Mouse (Mus musculus): ENCODE measurements around the gene B4galt5.
"Not testable (repeated sequence)": the region's sequence is repeated elsewhere in the genome, so short reads cannot be mapped to it uniquely, and the experiment has no call there.

The B4galt5 gene

DNA sequence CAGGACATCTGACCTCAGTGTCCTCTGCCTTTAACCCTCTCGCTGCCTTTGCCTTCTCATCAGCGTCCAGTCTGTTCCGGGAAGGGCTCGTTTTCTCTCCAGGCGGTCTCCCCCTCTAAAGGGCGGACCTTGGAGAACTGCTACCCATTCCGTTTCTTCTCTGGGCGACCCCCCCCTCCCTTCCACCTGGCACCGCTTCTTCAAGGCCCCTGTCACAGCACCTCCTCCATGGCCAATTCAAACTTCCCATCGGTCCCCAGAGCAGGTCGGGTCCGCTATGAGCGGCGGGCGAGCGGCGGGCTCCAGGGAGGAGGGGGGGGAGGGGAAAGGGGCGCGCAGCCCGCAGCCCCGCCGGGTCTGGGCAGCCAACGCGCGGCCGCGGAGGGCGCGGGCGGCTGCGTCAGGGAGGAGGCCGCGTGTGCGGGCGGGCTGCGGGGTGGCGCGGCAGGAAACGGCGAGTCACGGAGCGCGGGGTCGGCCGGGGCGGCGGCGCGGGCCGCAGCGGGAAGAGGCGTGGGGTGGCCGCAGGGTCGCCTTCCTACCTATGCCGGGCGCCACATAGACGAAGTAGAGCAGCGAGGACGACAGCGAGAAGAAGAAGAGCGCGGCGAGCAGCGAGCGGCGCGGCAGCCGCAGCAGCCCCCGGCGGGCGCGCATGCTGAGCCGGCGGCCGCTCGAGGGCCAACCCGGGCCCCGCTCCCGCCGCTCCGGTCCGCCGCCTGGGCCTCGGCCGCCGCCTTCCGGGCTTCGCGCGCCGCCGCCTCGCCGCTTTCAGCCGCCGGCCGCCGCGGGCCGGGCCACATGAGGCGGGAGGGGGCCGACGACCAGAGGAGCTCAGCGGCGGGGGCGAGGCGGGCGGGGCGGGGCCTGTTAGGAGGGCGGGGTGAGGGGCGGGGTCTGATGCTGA is at the start of gene B4galt5:
B4galt5 (minus strand) TSS at position 808 of the 907 bp plus-strand sequence.
- no peak for DNase-seq (ENCODE audit: low spot score)

DNA sequence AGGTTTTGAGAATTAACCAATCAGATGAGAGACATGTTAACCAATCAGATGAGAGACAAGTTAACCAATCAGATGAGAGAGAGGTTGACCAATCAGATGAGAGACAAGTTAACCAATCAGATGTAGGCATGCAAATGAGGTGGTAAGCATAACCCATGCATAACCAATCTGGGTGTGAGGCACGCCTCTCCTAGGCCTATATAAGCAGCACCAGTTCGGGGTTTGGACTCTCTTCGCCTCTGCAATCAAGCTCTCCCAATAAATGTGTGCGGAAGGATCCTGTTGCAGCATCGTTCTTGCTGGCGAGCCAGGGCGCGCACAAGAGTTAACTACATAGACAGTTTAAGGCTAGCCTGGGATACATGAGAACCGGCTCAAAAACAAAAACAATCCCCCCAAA is 47.4 kb upstream of the B4galt5 start:
- not testable (repeated sequence) for DNase-seq (ENCODE audit: low spot score)

DNA sequence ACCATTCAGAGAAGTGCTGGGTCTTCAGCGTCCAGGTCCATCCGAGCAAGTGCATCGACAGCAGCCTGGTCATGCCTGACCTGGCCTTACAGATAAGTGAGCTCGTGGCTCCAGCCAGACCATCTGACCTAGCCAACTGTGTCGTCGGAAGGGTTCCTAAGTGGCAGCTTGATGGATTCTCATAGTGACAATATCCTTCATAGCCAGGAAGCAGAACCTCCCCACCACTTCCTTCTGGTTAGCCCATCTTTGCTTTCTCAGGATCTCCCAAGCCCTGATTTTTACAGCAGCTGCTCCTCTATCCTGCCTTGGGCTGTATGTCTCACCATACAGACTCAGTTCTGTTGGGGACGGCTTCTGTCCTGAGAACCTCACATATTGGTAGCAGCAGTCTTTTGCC is 45.4 kb upstream of the B4galt5 start:
- DNase-seq (ENCODE audit: low spot score): no peak

DNA sequence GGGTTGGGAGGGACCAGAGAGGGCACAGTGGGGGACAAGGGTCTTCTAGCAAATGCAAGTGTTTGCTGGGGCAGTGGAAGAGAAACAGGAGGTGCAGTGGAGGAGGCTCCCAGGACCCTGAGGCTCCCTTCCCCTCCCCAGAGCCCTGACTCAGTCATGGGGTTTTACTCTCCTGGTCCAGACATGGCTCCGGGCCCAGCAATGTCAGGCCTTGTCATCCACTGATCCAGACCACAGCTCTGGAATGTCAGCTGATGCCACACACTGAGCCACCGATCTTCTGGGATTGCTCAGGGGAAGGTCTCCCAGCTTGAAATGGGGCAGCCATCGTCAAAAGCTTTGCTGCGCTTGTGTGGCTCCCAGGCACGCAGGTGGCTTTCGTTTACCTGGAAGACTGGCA is 38.0 kb upstream of the B4galt5 start:
- no peak for DNase-seq (ENCODE audit: low spot score)

DNA sequence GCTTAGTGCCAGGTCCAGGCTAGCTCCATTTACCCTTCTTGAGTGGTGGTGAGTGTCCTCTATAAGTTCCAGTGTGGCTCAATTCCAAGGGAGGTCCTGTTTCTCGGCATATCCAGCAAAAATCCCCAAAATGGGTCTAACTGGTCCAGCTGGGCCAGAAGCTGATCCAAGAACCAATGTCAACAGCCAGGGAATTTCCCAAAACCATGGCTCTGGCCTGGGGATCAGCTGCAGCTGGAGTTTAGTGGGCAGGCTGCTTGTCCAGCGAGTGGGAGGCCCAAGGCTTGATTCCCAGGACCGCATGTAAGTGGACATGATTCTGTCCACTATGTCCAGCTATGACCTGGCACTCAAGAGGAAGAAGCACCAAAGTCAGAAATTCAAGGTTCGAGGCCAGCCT is 37.5 kb upstream of the B4galt5 start:
- no peak for DNase-seq (ENCODE audit: low spot score)

DNA sequence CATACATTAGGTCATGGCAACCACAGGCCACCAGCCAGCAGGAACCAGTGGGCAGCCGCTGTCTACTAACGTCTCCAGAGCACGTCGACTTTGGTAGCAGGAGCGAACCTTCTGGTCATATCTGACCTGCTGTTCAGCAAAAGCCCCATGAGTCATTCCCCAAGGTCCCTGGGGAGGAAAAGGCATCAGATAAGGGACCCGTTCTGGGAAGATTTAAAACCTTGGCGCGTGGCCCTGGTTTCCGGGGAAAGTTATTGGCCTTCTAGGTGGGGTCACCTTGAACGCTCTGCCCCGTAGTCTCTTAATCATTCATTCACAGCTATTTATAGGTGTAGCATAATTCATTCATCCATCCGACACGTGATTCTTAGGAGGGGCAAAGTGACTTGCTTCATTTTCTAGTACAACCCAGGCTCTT is 34.7 kb upstream of the B4galt5 start:
- no peak for DNase-seq (ENCODE audit: low spot score)

DNA sequence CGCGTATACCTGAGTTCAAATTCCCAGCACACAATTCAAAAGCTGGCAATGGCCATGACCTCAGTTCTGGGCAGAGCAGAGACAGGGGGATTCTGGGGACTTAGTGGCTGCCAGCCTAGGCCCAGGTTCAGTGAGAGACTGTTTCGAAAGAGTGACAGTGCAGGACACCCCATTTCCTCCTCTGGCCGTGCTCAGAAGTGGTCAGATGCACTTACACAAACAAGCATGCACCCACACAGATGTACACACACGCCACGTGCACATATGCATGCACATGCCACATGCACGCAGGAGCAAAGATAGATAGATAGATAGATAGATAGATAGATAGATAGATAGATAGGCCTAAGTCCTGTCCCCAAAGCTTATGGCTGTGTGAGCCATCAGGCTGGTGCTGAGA is 33.4 kb upstream of the B4galt5 start:
- no peak for DNase-seq (ENCODE audit: low spot score)

DNA sequence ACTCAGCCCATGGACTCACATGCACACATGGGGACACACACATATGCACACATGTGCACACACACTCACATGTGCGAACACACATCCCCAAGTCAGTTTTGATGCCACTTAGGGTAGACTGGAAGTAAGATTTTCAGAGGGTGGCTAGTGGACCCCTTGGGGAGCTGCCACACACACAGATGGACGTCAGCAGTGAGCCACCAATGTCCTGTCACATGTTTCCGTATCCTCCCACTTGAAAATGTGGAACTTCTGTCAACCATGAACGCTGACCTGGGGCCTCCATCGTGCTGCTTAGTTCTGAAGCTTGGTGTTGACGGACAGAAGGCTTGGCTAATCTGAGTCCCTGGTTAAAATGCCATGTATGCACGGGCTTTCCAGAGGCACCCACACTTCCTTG is 32.6 kb upstream of the B4galt5 start:
- no peak for DNase-seq (ENCODE audit: low spot score)

DNA sequence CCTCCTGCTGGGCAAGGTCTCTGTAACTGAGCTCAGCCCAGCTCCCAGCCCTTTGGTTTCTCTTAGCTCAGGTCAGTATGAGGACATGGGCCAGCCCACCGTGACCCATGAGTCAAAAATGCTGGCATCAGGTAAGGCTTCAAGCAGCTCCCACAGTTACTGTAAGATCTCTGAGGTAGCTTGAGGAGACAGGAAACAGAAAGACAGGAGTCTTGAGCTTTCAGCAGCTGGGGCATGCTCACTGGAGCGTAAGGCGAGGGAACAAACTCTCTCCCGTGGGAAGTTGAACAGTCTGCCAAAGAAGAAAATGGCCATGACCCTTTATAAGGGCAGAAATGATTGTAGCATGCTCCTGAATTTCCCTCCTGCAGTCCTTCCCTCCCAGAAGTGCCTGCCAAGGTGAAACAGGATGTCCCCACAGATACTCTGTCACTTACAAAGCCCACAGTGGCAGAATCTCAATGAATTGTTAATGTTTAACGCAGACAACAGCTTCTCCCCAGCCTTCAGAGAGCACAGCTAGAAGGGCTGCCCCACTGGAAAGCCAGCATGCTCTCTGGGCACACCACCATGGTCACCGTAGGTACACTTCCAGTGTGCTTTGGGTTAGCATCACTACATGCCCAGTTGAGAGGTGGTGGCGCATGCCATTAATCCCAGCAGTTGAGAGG is 31.8 kb upstream of the B4galt5 start:
- no peak for DNase-seq (ENCODE audit: low spot score)

DNA sequence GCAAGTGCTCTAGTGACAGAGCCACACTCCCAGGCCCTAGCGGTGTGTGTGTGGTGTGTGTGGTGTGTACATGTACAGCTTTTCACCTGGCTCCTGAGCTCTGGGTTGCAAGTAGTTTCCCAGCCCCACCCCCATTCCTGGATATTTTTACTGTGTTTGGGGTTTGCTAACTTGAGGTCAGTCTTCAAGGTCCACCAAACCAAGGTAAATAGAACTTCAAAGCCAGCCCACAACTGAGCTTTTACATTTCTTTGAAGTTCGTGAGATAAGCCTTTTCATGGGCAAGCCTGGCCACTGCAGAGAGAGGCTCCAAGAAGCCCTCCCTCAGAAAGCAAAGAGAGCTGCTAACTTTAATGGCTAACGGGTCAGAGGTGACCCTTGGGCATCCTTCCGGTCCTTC is 30.0 kb upstream of the B4galt5 start:
- DNase-seq (ENCODE audit: low spot score): no peak

DNA sequence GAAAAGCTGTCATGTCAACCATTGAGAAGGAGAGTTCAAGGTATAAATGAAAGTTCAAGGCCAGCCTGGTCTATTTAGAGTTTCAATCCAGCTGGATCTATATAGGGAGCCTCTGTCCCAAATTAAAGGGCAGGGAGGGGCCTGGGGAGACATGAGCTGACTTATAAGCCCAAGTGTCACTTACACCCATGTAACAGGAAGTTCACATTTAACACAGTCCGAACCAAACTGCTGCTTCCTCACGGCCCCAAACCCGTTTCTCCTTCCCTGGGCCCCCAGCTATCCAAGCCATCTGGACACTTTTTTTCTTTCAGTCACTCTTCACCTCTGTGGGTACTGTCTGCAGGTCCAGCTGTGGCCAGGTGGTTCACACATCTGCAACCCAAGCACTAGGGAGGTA is 28.7 kb upstream of the B4galt5 start:
- DNase-seq (ENCODE audit: low spot score): no peak

DNA sequence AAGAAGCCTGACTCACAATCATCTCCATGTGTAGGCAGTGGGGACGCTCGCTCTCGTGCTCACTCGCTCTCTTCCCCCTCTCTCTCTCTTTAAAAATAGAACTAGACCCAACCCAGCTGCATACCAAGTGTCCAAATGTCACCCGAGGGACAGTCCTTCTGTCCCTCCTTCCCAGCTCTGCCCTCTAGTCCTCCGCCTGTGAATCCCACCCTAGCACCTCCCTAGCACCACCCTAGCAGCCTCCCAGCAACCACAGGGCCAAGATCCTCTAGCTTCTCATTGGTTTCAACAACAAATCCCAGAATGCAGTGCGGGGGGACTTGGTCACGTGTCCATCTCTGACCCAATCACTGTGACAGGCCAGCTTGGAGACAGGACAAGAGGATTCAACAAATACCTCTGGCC is 27.2 kb upstream of the B4galt5 start:
- DNase-seq (ENCODE audit: low spot score): no peak

DNA sequence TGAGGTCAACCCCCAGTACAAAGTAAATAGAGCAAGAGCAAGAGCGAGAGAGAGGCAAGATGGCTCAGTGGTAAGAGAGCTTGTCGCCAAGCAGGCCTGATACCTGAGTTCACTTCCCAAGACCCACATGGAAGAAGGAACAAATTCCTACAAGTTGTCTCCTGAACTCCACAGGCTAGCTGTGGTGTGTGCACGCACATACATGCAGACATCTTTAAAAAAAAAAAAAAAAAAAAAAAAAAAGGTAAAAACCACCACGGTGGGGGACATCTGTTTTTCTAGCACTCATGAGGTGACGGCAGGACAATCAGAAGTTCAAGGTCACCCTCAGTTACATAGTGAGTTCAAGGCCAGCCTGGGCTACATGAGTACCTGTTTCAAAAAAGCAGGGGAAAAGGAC is 26.7 kb upstream of the B4galt5 start:
- DNase-seq (ENCODE audit: low spot score): no peak

DNA sequence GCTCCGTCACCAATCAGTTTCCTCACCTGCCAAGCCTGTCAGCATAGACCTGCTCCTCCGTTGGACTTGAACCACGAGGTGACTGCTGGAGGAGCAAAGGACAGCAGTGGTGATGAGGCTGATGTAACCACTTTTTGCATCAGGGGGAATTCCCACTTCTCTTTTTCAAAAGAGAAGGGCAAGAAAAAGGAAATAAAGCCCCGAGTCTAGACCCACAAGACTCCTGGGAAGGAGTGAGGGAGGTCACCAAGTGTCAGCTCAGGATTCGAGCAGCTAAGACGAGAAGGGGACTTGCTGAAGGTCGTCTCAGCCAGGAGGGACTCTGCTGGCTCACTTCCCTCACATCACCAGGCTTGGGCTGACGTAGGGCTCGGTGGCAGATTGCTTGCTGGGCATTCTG is 26.2 kb upstream of the B4galt5 start:
- DNase-seq (ENCODE audit: low spot score): no peak

DNA sequence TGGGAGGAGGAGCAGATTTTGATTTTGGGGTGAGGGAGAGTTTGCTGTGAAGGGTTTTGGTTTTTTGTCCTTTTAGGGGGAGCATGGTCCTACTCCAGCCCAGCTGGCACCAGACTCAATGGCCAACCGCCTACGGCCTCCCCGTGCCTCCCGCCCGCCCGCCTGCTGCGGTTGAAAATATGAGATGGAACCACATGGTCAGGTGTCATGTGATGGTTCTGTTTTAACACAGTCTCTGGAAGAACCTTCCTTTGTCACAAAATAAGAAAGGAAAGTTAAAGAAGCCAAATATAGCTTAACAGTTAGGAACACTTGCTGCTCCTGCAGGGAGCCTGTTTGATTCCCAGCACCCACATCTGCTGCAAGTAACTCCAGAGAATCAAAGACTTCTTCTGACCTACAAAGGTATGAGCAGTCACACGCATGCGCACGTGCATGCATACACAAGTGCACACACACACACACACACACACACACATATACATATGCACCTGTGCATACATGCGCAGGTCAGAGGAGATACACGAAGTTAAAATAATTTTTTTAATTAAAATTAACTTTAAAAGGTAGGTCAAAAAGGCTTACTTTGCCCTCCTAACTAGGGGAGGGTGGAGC is 25.3 kb upstream of the B4galt5 start:
- DNase-seq (ENCODE audit: low spot score): no peak

DNA sequence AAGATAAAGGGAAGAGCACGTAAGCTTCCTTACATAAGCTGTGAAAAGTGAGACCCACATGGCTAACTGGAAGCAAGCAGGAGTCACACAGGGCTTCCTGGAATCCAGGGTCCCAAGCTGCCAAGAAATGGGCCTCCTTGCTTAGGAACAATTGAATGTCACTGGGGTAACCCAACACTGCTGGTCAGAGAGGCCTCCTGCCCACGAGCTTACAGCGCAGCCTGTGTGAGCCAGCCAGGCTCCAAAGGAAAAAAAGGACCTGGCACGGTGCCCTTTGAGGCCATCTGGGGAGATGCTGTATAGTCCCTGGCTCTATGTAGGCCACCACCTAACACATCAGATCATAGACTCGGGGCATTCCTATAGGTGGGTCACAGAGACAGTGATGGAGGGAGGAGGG is 24.3 kb upstream of the B4galt5 start:
- no peak for DNase-seq (ENCODE audit: low spot score)

DNA sequence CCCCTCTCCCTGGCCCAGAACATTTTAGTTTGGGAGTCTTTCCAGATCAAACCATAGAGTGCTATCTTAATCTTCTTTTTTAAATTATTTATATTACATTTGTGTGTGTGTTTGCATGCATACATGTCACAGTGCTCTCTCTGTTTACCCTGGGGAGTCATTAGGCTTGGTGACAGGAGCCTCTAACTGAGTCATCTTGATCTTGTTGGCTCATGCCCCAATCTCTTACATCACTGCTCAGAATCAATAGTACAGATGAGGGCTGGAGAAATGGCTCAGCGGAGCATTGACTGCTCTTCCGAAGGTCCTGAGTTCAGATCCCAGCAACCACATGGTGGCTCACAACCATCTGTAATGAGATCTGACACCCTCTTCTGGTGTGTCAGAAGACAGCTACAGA is 22.5 kb upstream of the B4galt5 start:
- DNase-seq (ENCODE audit: low spot score): no peak

DNA sequence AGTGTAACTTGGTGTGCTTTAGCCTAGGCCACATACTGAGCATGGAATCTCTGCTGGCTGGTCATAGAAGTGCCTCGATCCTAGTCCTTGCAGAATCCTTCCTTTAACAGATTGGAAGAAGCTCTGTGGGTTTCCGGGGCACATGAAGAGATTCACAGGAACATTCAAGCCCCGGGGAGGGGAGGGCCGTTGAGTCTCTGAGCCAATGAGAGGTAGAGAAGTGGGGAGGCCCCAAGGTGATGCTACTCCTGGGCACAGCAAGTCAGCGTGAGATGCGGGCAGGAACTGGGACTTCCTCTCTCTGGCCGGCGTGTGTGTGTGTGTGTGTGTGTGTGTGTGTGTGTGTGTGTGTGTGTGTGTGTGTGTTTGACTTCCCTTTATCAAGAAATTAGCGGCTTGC is 19.3 kb upstream of the B4galt5 start:
- no peak for DNase-seq (ENCODE audit: low spot score)

DNA sequence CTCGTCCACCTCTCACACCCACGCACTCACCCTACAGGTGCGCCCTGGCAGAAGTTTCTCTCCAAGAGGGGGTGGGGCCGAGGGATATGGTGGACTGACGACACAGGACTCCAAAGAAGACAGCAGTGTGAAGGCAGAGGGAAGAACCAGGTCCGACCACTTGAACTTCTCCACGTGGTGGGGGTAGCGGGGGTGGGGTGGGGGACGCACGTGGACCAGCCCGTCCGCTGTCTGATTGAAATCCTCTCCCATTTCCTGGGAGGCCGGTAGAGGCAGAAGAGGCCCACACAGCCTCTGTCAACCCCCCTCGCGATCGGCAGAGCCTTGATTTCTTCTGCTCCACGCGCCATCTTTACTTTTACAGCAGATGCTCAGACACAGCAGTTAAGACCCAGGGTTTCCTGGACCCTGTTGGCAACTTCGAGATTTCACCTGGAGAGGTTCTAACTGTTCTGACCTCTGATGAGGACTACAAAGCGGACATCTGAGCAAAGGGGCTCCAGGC is 18.8 kb upstream of the B4galt5 start:
- no peak for DNase-seq (ENCODE audit: low spot score)

DNA sequence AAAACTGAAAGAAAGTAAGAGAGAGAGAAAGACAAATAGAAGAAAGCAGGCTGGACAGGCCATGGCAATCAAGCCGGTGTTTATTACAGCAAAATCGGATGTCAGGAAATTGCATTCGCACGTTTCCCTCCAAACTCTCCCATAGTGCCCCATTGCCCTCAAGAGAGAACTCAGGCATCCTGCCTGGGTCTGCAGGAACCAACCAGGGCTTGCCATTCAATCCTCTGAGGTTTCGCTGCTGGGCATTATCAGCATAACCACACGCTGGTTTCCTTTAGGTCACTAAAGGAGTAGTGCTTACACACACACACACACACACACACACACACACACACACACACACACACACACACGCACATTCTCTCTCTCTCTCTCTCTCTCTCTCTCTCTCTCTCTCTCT is 18.3 kb upstream of the B4galt5 start:
- no peak for DNase-seq (ENCODE audit: low spot score)

DNA sequence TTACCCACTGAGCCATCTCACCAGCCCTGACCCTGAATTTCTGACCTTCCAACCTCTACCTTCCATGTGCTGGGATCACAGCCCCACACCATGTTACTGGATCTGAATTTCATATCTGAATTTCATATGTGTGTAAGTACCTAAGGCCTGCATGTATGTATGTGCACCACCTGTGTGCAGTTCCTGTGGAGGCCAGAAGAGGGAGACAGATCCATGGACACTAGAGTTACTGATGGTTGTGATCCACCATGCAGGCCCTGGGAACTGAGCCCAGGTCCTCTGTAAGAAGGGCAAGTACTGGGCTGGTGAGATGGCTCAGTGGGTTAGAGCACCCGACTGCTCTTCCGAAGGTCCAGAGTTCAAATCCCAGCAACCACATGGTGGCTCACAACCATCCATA is 16.1 kb upstream of the B4galt5 start:
- no peak for DNase-seq (ENCODE audit: low spot score)

DNA sequence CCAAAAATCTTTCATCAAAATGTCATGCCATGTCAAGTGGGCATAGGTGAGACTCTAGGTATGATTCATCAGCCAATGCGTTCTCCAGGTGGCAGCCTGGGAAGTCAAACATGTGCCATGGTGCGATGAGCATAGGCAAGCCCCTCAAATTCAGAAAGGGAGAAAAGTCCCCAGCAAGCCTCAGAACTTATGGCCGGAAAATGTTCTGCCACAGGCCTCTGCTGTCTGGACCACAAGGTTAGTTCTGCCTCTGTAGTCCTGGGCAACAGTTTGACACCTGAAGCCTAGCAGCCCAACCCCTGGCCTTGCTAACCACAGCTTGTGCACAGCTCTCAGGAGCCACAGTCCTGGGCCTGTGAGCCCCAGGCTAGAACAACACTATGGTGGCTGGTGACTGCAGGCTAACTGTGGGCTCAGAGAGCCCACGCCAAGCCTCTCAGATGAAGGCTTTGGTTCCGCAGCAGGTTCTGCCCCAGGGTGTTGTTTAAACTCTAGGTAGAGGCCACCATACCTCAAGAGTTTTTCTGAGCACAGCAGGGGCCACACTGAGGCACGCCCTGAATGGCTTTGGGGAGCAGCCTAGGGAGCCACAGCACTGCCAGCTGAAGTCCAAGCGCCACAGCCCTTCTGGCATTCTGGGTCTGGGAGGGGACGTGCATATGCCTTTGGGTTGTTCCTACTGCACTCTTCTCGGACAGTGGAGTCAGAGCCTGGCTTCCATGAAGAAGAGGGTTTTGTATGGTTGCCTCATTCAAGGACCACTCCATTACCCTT is 14.5 kb upstream of the B4galt5 start:
- no peak for DNase-seq (ENCODE audit: low spot score)
